Mouse (Mus musculus) embryonic stem cell, embryonic (primary cell): ENCODE data around the gene Rack1.

Experiments
- CTCF ChIA-PET, 4 experiments: fragments of 300-600 bp in 2 of 4; fragments of 350-600 bp in 2 of 4; sonication (Branson Sonifier 250); formaldehyde crosslinking; loops; one replicate each; lab custom pipeline; 2022; ENCODE audit warnings: inconsistent platforms in 2 of 4; lab: Charles Lee
- POLR2A ChIA-PET, 4 experiments: fragments of 300-600 bp in 2 of 4; fragments of 350-600 bp in 2 of 4; sonication (Branson Sonifier 250); formaldehyde crosslinking; loops; one replicate each; lab custom pipeline; 2022; ENCODE audit warnings: antibody characterized with exemption in 4 of 4, inconsistent platforms in 1 of 4; lab: Charles Lee

Rack1 gene

DNA sequence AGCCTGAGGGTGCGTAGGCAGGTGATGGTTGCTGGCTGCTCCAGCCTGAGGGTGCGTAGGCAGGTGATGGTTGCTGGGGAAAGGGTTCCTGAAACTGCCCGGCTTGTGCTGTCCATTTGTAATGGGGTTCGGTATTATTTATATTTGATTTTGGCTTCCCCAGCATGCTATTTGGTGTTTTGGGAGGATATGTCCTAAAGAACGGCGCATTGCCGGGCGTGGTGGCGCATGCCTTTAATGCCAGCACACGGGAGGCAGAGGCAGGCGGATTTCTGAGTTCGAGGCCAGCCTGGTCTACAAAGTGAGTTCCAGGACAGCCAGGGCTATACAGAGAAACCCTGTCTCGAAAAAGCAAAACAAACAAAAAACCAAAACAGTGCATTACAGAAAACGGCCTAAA, 21.2 kb downstream of the Rack1 start:
- CTCF ChIA-PET: interaction anchor here in 2 of 4 experiments (0.6 to 0.9 kb wide), 2 partner anchors 17 to 33 kb away, joined by 3 to 4 read pairs; no protein-coding TSS in a partner anchor

DNA sequence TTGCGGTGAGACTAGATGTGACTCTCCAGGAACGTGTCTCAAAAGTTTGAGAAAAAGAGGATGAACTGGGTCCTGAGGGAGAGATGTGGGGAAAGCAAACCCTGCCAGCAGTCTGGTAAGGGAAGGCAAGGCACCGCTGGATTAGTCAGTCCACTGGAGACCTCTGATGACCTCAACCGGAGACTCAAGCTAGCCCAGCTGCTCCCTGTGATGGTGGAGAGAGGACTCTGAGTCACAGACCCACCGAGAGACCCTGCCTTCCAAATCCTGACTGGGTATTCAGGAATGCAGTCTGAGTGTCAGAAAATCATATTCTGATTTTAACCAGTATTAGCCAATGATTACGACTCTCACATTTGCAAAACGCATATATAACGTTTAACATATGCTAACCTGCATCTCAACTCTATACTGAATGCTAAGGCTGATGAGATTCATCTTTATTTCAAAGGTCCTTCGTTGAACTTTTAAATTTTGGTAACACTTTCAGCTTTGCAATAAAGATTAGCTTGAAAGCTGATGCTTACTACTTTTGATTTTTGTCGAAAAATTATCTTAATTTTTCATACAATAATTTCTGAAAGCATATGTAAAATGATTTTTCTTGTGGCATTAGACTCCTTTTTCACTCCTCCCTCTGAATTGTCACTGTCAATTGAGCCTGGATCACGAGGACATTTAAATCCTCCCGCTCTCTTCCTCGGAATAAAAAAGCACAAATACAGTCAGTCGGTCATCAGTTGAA, 22.8 kb downstream of the Rack1 start:
- ChIA-PET CTCF (no interaction called here), POLR2A (interaction anchor here in 2 of 4 experiments (0.6 to 20.4 kb wide), 10 partner anchors 9 to 36 kb away, joined by 3 to 587 read pairs (median 4); partner anchors contain the start of gene Rack1 (in 2 of the 2))

More for the DNA sequence above, 21.2 kb downstream of the Rack1 start:
- POLR2A ChIA-PET: interaction anchor here in 2 of 4 experiments (0.9 to 27.8 kb wide), 6 partner anchors 10 to 27 kb away, joined by 3 to 1017 read pairs (median 283); partner anchors contain the start of gene Rack1 (in 2 of the 2)

DNA sequence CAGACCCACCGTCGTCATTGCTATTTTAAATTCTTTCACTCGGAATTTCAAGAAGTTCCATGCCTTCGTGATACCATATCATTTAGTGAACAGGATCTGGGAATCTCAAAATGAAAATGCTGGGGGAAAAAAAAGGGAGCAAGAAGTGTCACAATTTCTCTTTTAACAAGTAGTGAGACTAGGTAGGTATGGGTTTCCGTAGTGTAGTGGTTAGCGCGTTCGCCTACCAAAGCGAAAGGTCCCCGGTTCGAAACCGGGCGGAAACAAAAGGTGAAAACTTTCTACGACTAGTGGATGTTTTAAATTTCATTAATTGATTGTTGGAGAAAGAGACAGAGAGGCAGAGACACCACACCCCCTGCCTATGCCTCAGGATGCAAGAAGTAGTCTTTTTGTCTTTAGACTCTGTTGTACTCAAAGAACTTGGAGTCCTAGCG, 23.4 kb downstream of the Rack1 start:
- ChIA-PET POLR2A (interaction anchor here in 1 of 4 experiments (0.6 to 19.8 kb wide), 6 partner anchors 11 to 36 kb away, joined by 3 to 516 read pairs (median 4); partner anchors contain the start of gene Rack1), CTCF (no interaction called here)

DNA sequence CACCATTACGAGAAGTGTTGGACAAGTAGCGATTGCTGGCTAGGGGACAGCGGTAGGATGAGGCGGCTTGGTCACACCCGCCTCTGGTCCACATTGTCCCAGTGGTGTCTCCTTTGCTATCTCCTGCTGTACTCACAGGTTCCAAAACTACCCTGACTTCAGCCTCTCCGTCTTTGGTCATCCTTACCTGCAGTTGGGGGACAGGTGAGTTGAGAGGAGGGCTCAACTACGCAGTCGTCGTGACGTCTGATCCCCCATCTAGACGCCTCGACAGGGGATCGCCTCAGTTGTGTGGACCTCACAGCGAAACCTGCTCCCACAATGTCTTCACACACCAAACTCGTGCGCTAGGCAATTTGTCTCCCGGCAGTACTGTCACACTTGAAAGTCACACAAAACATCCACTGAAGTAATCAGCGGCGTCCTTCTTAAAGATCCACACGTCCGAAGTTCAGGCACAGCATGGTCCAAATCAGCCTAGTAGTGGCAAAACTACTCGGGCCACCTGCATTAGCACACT, 24.2 kb downstream of the Rack1 start:
- ChIA-PET POLR2A (interaction anchor here in 3 of 4 experiments (0.8 to 19.8 kb wide), 8 partner anchors 13 to 50 kb away, joined by 3 to 516 read pairs (median 5); partner anchors contain the start of gene Rack1 (in 1 of the 3)), CTCF (interaction anchor here in 2 of 4 experiments (0.6 to 0.9 kb wide), 2 partner anchors 10 to 36 kb away, joined by 3 to 4 read pairs; no protein-coding TSS in a partner anchor)

DNA sequence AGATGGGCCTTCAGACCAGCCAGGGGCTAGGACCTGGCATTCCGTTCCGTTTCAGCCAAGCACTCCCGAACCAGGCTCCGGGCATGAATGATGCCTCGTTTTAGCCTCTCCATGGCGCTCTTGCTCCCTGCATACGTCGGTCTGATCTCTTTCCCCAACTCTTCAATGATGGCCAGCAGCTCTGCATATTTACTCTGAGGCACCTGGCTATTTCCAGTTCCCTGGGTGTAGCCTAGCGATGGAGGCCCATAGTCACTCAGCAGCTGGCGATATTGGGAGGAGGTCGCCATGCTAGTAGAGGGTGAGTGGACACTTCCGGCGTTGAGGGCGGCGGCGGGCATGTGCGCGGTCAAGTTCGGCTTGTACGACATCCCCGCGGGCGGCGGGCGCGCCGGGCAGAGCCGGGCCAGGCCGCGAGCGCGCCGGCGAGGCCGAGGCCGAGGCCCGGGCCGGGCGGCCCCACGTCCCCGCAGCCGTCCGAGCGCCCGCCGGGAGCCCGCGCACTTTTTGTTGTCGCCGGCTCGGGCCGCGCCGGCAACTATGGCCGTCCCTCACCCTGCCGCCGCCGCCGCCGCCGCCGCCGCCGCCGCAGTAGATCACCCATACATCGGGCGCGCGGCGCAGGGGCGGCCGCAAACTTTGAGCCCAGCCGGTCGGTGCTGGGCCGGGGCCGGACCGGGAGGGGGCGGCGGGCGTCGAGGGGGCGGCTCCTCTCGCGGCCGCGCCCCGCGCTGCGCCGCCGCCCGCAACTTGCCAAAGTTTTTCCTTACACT, 26.0 kb downstream of the Rack1 start, which contains the start of the genes Trim7 and Gm12184:
Gene Trim7, plus strand, starts transcription at position 162 of the 773 bp plus-strand sequence.
Gene Gm12184, minus strand, starts transcription at position 677 of the 773 bp plus-strand sequence.
- ChIA-PET POLR2A (interaction anchor here in 3 of 4 experiments (1.4 to 19.8 kb wide), 8 partner anchors 9 to 26 kb away, joined by 3 to 516 read pairs (median 10); partner anchors contain the start of genes Rack1 (in 2 of the 3) and Trim41 (in 1 of the 3)), CTCF (interaction anchor here in 2 of 4 experiments (0.7 to 1.7 kb wide), 2 partner anchors 13 to 36 kb away, joined by 3 read pairs; no protein-coding TSS in a partner anchor)

DNA sequence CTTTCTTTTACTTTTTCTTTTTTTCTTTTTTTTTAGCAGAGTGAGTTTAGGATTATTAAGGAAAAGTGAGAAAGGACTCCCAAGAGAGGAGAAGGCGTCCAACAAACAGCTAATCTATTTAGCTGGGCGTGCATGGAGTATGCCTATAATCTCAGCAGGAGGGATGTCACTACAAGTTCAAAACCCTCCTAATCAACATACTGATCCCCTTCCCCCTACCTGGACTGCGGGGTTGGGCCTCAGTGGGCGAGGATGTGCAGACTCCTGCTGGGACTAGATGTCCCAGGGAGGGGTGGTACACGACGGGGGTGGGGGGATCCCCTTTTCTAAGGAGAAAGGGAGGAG, 26.6 kb downstream of the Rack1 start:
- ChIA-PET CTCF (interaction anchor here (0.6 to 1.7 kb wide), 5 partner anchors 12 to 51 kb away, joined by 3 to 4 read pairs (median 3); no protein-coding TSS in a partner anchor), POLR2A (interaction anchor here in 3 of 4 experiments (1.4 to 19.8 kb wide), 5 partner anchors 10 to 26 kb away, joined by 5 to 516 read pairs (median 10); partner anchors contain the start of genes Rack1 (in 2 of the 3) and Trim41 (in 1 of the 3))

DNA sequence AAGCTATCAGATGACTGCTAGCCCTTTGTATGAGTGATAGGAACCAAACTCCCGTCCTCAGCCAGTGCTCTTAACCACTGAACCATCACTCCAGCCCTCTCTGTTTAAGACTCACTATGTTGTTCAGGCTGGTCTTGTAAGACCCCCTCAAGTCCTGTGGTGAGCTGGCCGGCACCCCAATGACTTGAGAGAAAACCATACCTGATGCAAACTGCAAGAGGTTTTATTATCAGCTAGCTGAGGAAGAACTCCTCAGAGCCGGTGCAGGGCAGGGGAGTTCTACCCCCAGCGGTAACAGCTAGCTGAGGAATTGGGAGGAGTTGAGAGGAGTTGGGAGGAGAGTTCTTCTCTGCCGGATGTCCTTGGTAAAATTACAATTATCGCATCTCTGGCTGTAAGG, 27.8 kb downstream of the Rack1 start:
- CTCF ChIA-PET: interaction anchor here in 3 of 4 experiments (1.2 to 1.7 kb wide), 4 partner anchors 11 to 53 kb away, joined by 3 to 4 read pairs (median 3); no protein-coding TSS in a partner anchor

DNA sequence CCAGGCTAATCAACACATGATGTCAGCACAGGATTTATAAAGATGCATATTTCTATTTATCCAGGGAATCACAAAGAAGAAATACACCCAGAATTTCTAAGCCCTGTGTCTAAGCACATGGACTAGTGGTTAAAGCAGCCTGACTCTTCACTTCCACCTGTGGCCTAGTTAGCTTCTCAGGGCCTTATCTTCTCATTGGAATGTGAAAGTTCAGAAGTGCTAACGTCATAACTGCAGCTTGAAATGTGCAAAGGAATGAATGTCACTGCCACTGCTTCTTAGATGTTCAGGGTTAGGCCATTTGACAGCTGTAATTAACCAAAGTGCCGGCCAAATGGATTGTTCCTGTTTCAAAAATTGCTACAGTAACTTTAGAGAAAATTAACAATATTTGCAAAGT, 30.1 kb downstream of the Rack1 start:
- ChIA-PET POLR2A (interaction anchor here in 3 of 4 experiments (0.9 to 19.8 kb wide), 7 partner anchors 8 to 31 kb away, joined by 3 to 516 read pairs (median 5); partner anchors contain the start of genes Rack1 (in 3 of the 3) and Trim41 (in 1 of the 3)), CTCF (interaction anchor here in 1 of 4 experiments (0.7 kb wide), 1 partner anchor 40 kb away, joined by 3 read pairs; no protein-coding TSS in a partner anchor)

More for the DNA sequence above, 27.8 kb downstream of the Rack1 start:
- POLR2A ChIA-PET: interaction anchor here (0.5 to 19.8 kb wide), 23 partner anchors 9 to 47 kb away, joined by 3 to 516 read pairs (median 5); partner anchors contain the start of genes Rack1 (in 3 of the 4) and Trim41 (in 2 of the 4)

DNA sequence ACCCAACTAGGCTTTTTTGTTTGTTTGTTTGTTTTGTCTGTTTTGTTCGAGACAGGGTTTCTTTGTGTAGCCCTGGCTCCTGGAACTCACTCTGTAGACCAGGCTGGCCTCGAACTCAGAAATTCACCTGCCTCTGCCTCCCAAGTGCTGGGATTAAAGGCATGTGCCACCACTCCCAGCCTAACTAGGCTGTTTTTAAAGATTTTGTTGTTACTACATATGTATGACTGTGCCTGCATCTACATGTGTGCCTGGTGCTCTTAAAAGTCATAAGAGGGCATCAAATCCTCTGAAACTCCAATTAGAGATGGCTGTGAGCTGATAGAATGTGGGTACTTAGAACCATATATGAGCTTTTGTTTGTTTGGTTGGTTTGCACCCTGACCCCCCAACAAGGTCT, 31.1 kb downstream of the Rack1 start:
- CTCF ChIA-PET: interaction anchor here in 2 of 4 experiments (0.7 to 1.1 kb wide), 2 partner anchors 23 to 41 kb away, joined by 3 read pairs; no protein-coding TSS in a partner anchor
- POLR2A ChIA-PET: interaction anchor here in 3 of 4 experiments (1.1 to 19.8 kb wide), 7 partner anchors 9 to 32 kb away, joined by 3 to 516 read pairs (median 7); partner anchors contain the start of genes Rack1 (in 2 of the 3) and Trim41 (in 2 of the 3)

DNA sequence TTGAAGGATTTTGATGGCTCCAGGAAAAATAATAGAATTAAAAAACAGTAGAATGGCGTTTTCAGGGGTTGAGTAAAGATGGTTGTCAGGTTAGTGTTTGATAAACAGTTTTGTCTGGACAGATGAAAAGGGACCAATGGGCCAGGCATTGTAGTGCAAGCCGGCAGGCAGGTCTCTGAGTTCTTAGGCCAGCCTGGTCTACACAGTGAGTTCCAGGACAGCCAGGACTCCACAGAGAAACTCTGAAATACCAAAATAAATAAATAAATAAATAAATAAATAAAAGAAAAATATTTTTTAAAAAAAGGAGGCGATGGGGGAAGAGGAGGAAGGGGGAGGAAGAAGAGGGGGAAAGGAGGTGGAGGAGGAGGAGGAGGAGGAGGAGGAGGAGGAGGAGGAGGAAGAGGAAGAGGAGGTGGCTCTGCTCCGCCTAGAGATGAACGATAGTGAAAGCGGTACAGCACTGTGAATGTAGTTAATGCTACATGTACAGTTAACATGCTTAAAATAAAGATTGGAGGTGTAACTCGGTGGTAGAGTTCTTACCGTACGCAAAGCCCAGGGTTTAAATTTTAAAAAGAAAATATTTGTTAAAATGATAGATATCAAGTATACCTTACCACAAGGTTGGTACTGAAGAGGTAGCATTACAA, 33.1 kb downstream of the Rack1 start:
- POLR2A ChIA-PET: interaction anchor here (0.8 to 19.8 kb wide), 21 partner anchors 8 to 51 kb away, joined by 3 to 516 read pairs (median 5); partner anchors contain the start of genes Rack1 (in 3 of the 4) and Trim41 (in 2 of the 4)
- CTCF ChIA-PET: interaction anchor here in 2 of 4 experiments (0.9 to 1.4 kb wide), 4 partner anchors 17 to 45 kb away, joined by 3 to 6 read pairs (median 3); no protein-coding TSS in a partner anchor

DNA sequence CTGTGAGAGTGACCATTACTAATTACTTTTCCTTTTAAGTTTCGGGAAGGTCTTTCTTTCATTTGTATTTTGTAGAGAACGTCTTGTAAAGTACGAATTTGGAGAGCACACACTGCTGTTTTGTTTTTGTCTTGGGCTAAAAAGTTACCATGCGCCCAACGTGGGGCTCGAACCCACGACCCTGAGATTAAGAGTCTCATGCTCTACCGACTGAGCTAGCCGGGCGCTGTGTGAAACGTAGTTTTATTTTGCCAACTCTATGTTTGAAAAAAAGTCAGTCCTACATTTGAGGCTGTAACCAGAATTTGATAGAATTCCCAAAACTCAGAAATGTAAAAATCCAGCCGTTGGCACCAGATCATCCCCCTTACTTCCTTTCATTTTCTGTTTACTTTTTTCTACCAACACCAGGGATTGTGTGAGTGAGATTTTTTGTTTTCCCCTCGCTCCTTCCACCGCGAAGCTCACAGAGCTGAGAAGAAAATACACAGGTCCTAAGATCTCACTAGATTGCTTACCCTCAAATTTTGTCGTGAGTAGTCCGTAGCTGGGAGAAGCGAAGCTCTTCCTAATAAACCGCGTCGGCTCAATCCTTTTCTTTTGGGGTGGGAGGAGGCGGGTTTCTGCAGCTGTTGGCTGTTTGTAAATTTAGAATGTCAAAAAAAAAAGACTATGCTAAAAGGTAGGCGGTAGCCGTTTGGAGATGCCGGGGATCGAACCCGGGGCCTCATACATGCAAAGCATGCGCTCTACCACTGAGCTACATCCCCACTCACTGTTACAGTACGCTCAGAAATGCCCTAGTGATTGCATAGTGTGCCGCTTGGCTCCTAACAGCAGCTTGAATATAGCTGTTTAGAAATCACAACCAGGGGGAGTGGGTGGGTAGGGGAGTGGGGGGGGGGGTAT, 33.9 kb downstream of the Rack1 start:
- CTCF ChIA-PET: interaction anchor here in 3 of 4 experiments (0.6 to 2.0 kb wide), 13 partner anchors 9 to 1195 kb away, joined by 3 to 6 read pairs (median 3); no protein-coding TSS in a partner anchor
- POLR2A ChIA-PET: interaction anchor here (0.6 to 19.8 kb wide), 45 partner anchors 9 to 959 kb away, joined by 3 to 516 read pairs (median 4); partner anchors contain the start of genes Rack1 (in 4 of the 4) and Trim41 (in 3 of the 4)

DNA sequence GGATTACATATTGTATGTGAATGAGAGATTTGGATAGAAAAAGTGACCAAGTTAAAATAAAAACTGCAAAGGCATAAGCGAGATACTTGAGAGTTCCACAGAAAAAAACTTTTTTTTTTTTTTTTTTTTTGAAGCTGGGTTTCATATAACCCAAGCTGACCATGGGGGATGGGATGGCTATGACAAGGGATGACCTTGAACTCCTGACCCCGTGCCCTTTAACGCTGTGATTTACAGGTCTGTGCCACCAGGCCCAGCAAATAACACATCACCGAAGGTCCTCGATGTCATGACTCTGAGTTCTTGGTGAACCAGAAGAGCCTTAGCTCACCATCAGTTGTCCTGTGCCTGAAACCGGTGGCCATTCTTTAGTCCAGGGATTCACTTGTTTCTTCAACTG, 35.8 kb downstream of the Rack1 start:
- CTCF ChIA-PET: interaction anchor here in 2 of 4 experiments (1.2 to 2.8 kb wide), 3 partner anchors 16 to 46 kb away, joined by 5 to 11 read pairs (median 6); no protein-coding TSS in a partner anchor

DNA sequence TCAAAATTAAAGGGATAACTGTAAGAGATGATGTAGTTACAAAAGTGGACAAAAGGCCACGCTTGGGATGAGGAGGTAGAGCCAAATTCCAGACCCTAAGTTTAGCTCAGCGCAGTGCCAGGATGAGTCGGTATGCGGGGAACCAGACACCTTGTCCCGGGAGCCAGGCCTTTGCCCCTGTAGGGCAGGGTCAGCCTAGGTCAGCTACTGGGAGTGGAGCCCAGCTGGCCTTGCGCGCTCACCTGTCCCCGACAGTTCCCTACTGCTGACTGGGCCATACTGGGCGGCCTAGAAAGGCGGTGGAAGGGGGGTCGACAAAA, 36.8 kb downstream of the Rack1 start:
- ChIA-PET POLR2A (interaction anchor here (0.5 to 19.8 kb wide), 34 partner anchors 8 to 366 kb away, joined by 3 to 516 read pairs (median 8); partner anchors contain the start of genes Rack1 (in 4 of the 4), Trim41 (in 2 of the 4), Trim7 (in 2 of the 4) and Gm12184 (in 1 of the 4)), CTCF (interaction anchor here in 3 of 4 experiments (1.3 to 3.0 kb wide), 6 partner anchors 15 to 62 kb away, joined by 4 to 15 read pairs (median 9); no protein-coding TSS in a partner anchor)

More for the DNA sequence above, 35.8 kb downstream of the Rack1 start:
- POLR2A ChIA-PET: interaction anchor here in 3 of 4 experiments (0.6 to 19.8 kb wide), 14 partner anchors 8 to 54 kb away, joined by 4 to 516 read pairs (median 8); partner anchors contain the start of genes Rack1 (in 2 of the 3), Trim41 (in 2 of the 3) and Gm12184 (in 1 of the 3)

DNA sequence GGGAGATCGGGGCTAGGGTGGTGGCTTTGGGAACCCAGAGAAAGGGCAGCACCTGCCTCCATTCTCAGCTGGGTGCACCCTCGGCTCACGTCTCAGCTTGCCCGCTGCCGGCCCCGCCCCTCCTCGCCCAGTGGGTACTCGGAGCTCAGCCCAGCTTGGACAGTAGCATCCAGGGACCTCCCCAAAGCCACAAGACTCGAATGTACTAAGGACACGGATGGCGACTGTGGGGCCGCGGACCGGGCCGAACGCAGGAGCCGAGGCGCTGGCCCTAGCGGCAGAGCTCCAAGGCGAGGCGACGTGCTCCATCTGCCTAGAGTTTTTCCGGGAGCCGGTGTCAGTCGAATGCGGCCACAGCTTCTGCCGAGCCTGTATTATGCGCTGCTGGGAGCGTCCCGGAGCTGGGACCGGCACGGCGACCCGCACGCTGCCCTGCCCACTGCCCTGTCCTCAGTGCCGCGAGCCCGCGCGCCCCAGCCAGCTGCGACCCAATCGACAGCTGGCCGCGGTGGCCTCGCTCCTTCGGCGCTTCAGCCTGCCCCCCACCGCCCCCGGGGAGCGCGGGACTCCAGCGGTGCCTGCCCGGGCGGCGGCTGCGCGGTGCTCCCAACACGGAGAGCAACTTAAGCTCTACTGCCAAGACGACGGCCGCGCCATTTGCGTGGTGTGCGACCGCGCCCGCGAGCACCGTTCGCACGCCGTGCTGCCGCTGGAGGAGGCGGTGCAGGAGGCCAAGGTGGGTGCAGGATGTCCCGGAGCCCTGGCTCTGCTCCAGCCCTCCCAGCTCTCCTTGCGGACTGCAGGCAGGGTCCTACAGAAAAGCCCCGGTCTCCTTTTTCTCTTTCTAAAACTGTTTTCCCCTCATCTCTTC, 37.4 kb downstream of the Rack1 start:
- POLR2A ChIA-PET: interaction anchor here (0.7 to 19.8 kb wide), 38 partner anchors 8 to 365 kb away, joined by 3 to 516 read pairs (median 8); partner anchors contain the start of genes Rack1 (in 4 of the 4), Trim41 (in 3 of the 4), Trim7 (in 2 of the 4) and Gm12184 (in 1 of the 4)
- CTCF ChIA-PET: interaction anchor here in 3 of 4 experiments (0.6 to 3.0 kb wide), 9 partner anchors 14 to 1006 kb away, joined by 3 to 15 read pairs (median 9); no protein-coding TSS in a partner anchor
